Mouse (Mus musculus) c-Kit-positive CD71-negative TER-119-negative erythroid progenitor cells, embryonic 14.5 days (primary cell): ENCODE measurements around the gene Mtmr14.

Experiments used
- DNase-seq: peaks from one replicate; pipeline ENCODE4 v3.0.0-alpha.2; 2013; ENCODE audit warnings: low read depth

The Mtmr14 gene

GRCm38 (mm10) chr6:113237542-113238270 is at the start of gene Mtmr14:
Gene Mtmr14 (plus strand): TSS chr6:113237843.
- DNase-seq: peak; percentile 97

- peak; percentile 44 for DNase-seq
Observed at GRCm38 (mm10) chr6:113193765-113194460, 43.7 kb upstream of the Mtmr14 start.

GRCm38 (mm10) chr6:113194517-113194840 is 43.2 kb upstream of the Mtmr14 start:
- no peak for DNase-seq

- DNase-seq: no peak
Observed at GRCm38 (mm10) chr6:113194841-113195595, 42.6 kb upstream of the Mtmr14 start, which contains the start of gene Lhfpl4. Gene Lhfpl4 (minus strand): TSS chr6:113195384.

- no peak for DNase-seq
Observed at GRCm38 (mm10) chr6:113195596-113195992, 42.0 kb upstream of the Mtmr14 start.

- no peak for DNase-seq
Observed at GRCm38 (mm10) chr6:113216280-113216679, 21.4 kb upstream of the Mtmr14 start.

GRCm38 (mm10) chr6:113225798-113226197 is 11.8 kb upstream of the Mtmr14 start:
- no peak for DNase-seq

GRCm38 (mm10) chr6:113226705-113227104 is 10.9 kb upstream of the Mtmr14 start:
- DNase-seq: no peak

GRCm38 (mm10) chr6:113235141-113235540 is 2.5 kb upstream of the Mtmr14 start:
- DNase-seq: no peak

GRCm38 (mm10) chr6:113238442-113238841 is 799 bp downstream of the Mtmr14 start:
- DNase-seq: no peak

GRCm38 (mm10) chr6:113242753-113243152 is 5.1 kb downstream of the Mtmr14 start:
- no peak for DNase-seq

GRCm38 (mm10) chr6:113245585-113245984 is 7.9 kb downstream of the Mtmr14 start:
- no peak for DNase-seq

GRCm38 (mm10) chr6:113250786-113251185 is 13.1 kb downstream of the Mtmr14 start:
- no peak for DNase-seq

- DNase-seq: no peak
Observed at GRCm38 (mm10) chr6:113251921-113252320, 14.3 kb downstream of the Mtmr14 start.

- no peak for DNase-seq
Observed at GRCm38 (mm10) chr6:113254899-113255298, 17.3 kb downstream of the Mtmr14 start.

GRCm38 (mm10) chr6:113261174-113261858 is 23.7 kb downstream of the Mtmr14 start:
- DNase-seq: no peak

- no peak for DNase-seq
Observed at GRCm38 (mm10) chr6:113263531-113263930, 25.9 kb downstream of the Mtmr14 start.

- DNase-seq: no peak
Observed at GRCm38 (mm10) chr6:113264429-113264828, 26.8 kb downstream of the Mtmr14 start.

- DNase-seq: no peak
Observed at GRCm38 (mm10) chr6:113266996-113267655, 29.5 kb downstream of the Mtmr14 start.

- DNase-seq: no peak
Observed at GRCm38 (mm10) chr6:113267988-113268387, 30.3 kb downstream of the Mtmr14 start.

- no peak for DNase-seq
Observed at GRCm38 (mm10) chr6:113272365-113272764, 34.7 kb downstream of the Mtmr14 start.

GRCm38 (mm10) chr6:113276846-113277245 is 39.2 kb downstream of the Mtmr14 start:
- DNase-seq: no peak
